Mouse (Mus musculus) myocyte (in vitro differentiated cells): ENCODE measurements at regions not wholly inside any gene's neighbourhood (a gene's known extent, or its start where the extent isn't known, plus 50 kb on each side); places are given as distances from the start of the nearest gene placed in this dataset.

Experiments used
- CEBPB ChIP-seq: IDR thresholded peaks from 2 replicates; pipeline ENCODE4 v1.6.1; 2011; ENCODE audit warnings: mild to moderate bottlenecking, moderate library complexity; ENCODE audit not compliant: poor library complexity, insufficient read depth, severe bottlenecking
- E2F4 ChIP-seq: IDR thresholded peaks from one replicate; pipeline ENCODE4 v1.6.1; 2011; ENCODE audit warnings: mild to moderate bottlenecking, control low read depth, moderate library complexity; ENCODE audit not compliant: insufficient read depth
- MAX ChIP-seq: IDR thresholded peaks from one replicate; pipeline ENCODE4 v1.6.1; 2011; ENCODE audit warnings: low read depth, mild to moderate bottlenecking, control low read depth
- MYOD1 ChIP-seq, 3 experiments: IDR thresholded peaks; one replicate each; pipeline ENCODE4 v1.6.1; 2011; ENCODE audit warnings: control low read depth in 2 of 3, low read depth in 2 of 3, mild to moderate bottlenecking in 2 of 3, moderate library complexity in 1 of 3; ENCODE audit not compliant: insufficient read length in 2 of 3, control insufficient read depth in 1 of 3
- MYOG ChIP-seq, 3 experiments: IDR thresholded peaks; one replicate each; pipeline ENCODE4 v1.6.1; 2011; ENCODE audit warnings: control low read depth in 2 of 3, low read depth in 2 of 3, mild to moderate bottlenecking in 2 of 3; ENCODE audit not compliant: insufficient read length in 2 of 3, control insufficient read depth in 1 of 3, insufficient read depth in 1 of 3
- POLR2A ChIP-seq: IDR thresholded peaks from one replicate; pipeline ENCODE4 v1.6.1; 2011; ENCODE audit warnings: low read depth, mild to moderate bottlenecking, control low read depth, moderate library complexity; ENCODE audit not compliant: insufficient read length
- POLR2AphosphoS2 ChIP-seq: IDR thresholded peaks from one replicate; pipeline ENCODE4 v1.6.1; 2011; ENCODE audit warnings: low read depth, control low read depth; ENCODE audit not compliant: insufficient read length
- TCF12 ChIP-seq: IDR thresholded peaks from one replicate; pipeline ENCODE4 v1.6.1; 2011; ENCODE audit warnings: mild to moderate bottlenecking, control low read depth; ENCODE audit not compliant: poor library complexity, insufficient read depth, severe bottlenecking
- TCF3 ChIP-seq: IDR thresholded peaks from one replicate; pipeline ENCODE4 v1.6.1; 2011; ENCODE audit warnings: low read depth, control low read depth; ENCODE audit not compliant: insufficient read length

DNA sequence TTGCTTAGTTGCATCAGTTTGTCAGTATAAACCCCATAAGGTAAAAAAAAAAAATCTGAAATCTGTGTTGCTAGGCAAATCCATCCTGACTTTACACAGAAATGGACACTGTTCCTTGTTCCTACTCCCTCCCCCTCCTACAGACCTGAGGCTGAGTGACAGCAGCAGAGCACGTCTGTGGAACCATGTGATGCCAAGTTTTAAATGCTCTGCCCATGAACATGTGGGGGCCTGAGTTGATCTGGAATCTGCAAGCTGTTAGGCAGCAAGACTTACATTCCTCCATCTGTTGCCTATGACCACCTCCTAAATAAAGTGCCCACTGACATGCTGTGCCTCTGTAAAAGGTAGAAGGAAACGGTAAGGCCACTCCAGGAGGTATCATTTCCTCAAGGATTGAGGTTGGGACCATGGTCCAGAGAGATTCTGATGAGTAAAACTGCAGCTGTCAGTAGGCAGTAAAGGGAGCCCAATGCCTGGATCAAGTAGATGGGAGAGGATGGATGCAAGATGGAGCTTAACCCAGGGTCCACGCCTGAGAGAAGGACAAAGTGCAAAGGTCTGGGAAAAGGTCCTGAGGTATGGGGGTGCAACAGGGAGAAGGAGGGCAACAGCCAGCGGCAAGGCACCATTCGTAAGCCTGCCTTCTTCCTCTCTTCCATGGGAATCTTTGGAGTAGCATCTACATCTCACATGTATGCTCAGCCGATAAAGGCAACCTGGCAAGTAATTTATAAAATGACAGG lies 264.0 kb upstream of the Hnrnpa3 start:
- no peak for TF ChIP-seq E2F4
- TF ChIP-seq CEBPB = no peak
- TF ChIP-seq MYOD1 (IDR thresholded peaks at IDR 0.05; ENCODE audit: control insufficient read depth in 1 of 3, insufficient read length in 2 of 3, low read depth in 2 of 3) = no peak
- TF ChIP-seq POLR2A = no peak
- TF ChIP-seq MYOG (IDR thresholded peaks at IDR 0.05; ENCODE audit: control insufficient read depth in 1 of 3, insufficient read depth in 1 of 3, insufficient read length in 2 of 3, low read depth in 2 of 3) = no peak
- TF ChIP-seq MAX = no peak
- no peak for TF ChIP-seq TCF12
- TF ChIP-seq TCF3 = no peak
- no peak for TF ChIP-seq POLR2AphosphoS2
